ENCODE assay signal across 8 mouse cellular contexts in the genomic region with DNA sequence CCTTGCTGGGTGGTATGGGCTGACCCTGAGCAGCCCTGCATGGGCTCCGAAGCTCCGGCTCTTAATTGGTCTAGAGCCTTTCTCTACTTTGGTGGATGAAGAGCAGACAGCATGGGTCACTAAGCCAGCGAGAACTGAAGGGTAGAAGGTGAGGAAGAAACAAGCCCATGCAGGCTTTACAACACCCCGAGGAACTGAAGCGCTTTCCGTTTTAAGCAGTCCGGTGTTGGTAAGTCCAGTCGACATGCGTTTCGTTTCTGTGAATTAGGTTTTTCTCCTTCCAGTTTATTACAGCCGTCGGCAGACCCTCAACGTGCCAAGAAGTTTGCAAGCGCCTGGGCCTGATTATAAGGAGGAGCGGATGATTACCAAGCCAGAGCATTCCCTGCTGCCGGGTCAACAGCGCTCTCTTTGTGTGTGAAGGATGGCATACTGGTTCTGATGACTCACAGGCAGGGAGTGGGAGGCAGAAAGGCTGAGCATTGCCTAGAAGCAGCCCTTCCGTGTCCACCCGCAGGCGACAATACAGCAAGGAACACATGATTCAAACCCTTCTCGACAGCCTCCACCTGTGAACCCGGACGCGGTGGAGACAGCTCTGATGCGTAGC. TPM values are rescaled to one million over a fixed set of nuclear protein-coding genes. Genes with fewer than 3 reads are reported as not detected.
DNase-seq lines count a peak whose midpoint lies in the region; ATAC-seq and TF ChIP-seq lines count a peak whose summit lies in the region.

No protein-coding gene starts in this region.

- no peaks in the 10 kb centered on the region for H3K36me3 ChIP-seq in hindbrain, embryonic 10.5 days
- H3K36me3 ChIP-seq in hindbrain, embryonic 16.5 days (ENCODE audit: control insufficient read depth, insufficient read depth, low read length): no peaks in the 10 kb centered on the region
- H3K36me3 ChIP-seq in embryonic facial prominence, embryonic 13.5 days: no peaks in the 10 kb centered on the region
- no peaks in the 10 kb centered on the region for H3K36me3 ChIP-seq in lung, postnatal 0 days (ENCODE audit: insufficient read depth, low read length)

- H3K9ac ChIP-seq in hindbrain, embryonic 16.5 days (ENCODE audit: low read depth, low read length): no peak overlapping the region
- peak overlapping the region; percentile 27; the same call in 1 of the 2 replicates for H3K9ac ChIP-seq in embryonic facial prominence, embryonic 13.5 days
- no peak overlapping the region for H3K9ac ChIP-seq in lung, postnatal 0 days (replicated peaks; ENCODE audit: low read depth)

- no peak overlapping the region for H3K4me3 ChIP-seq in hindbrain, embryonic 10.5 days
- H3K4me3 ChIP-seq in hindbrain, embryonic 16.5 days (ENCODE audit: low read length): no peak overlapping the region
- H3K4me3 ChIP-seq in embryonic facial prominence, embryonic 13.5 days: no peak overlapping the region
- H3K4me3 ChIP-seq in lung, postnatal 0 days (ENCODE audit: low read depth, low read length): no peak overlapping the region

- TF ChIP-seq CTCF in lung, postnatal 0 days (IDR thresholded peaks at IDR 0.05): no peak

- no peak; the same call in 1 of the 2 replicates for ATAC-seq in hindbrain, embryonic 16.5 days
- ATAC-seq in embryonic facial prominence, embryonic 13.5 days (ENCODE audit: insufficient number of reproducible peaks, insufficient read depth, low FRiP score, low TSS enrichment, low read depth): no peak
- ATAC-seq in lung, postnatal 0 days: peak; percentile 86
- no peak for ATAC-seq in CD4-positive, CD25-positive, alpha-beta regulatory T cell, adult 4 months

- H3K27me3 ChIP-seq in hindbrain, embryonic 10.5 days (ENCODE audit: insufficient read depth, poor library complexity, severe bottlenecking): no peaks in the 10 kb centered on the region
- no peaks in the 10 kb centered on the region for H3K27me3 ChIP-seq in hindbrain, embryonic 16.5 days (replicated peaks; ENCODE audit: control insufficient read depth, insufficient read depth, low read length)
- H3K27me3 ChIP-seq in embryonic facial prominence, embryonic 13.5 days: no peaks in the 10 kb centered on the region
- no peaks in the 10 kb centered on the region for H3K27me3 ChIP-seq in lung, postnatal 0 days (replicated peaks; ENCODE audit: insufficient read depth, low read length)

- no peak for TF ChIP-seq EP300 in lung, postnatal 0 days (IDR thresholded peaks at IDR 0.05)

- no peak for DNase-seq in hindbrain, embryonic 10.5 days (ENCODE audit: low spot score)
- DNase-seq in layer of hippocampus, adult 8-10 months (ENCODE audit: low spot score in 2 of 2): peak; percentile 57 to 62
- peak; percentile 85 for DNase-seq in lung, postnatal 0 days (ENCODE audit: low spot score)
- peak; percentile 46 to 55 for DNase-seq in urinary bladder, postnatal 36 days (ENCODE audit: low spot score in 2 of 2)
- DNase-seq in gastrocnemius, adult 18-20 months (ENCODE audit: low spot score): no peak

- H3K9me3 ChIP-seq in hindbrain, embryonic 10.5 days: no peaks in the 10 kb centered on the region
- H3K9me3 ChIP-seq in hindbrain, embryonic 16.5 days (ENCODE audit: control insufficient read depth, low read length): no peaks in the 10 kb centered on the region
- no peaks in the 10 kb centered on the region for H3K9me3 ChIP-seq in embryonic facial prominence, embryonic 13.5 days
- no peaks in the 10 kb centered on the region for H3K9me3 ChIP-seq in lung, postnatal 0 days (ENCODE audit: low read length)

- peak overlapping the region; percentile 40; the same call in 1 of the 2 replicates for H3K27ac ChIP-seq in hindbrain, embryonic 10.5 days
- H3K27ac ChIP-seq in hindbrain, embryonic 16.5 days (ENCODE audit: low read depth, low read length): no peak overlapping the region
- H3K27ac ChIP-seq in embryonic facial prominence, embryonic 13.5 days: no peak overlapping the region; the same call in 1 of the 2 replicates
- H3K27ac ChIP-seq in lung, postnatal 0 days (ENCODE audit: low read length): no peak overlapping the region

- 84% methylated on average over 25 of the region's 25 CpGs for WGBS in hindbrain, embryonic 10.5 days
- 78% methylated on average over 25 of the region's 25 CpGs for WGBS in hindbrain, embryonic 16.5 days
- WGBS in embryonic facial prominence, embryonic 13.5 days: 44% methylated on average over 25 of the region's 25 CpGs
- 60% methylated on average over 25 of the region's 25 CpGs for WGBS in lung, postnatal 0 days

- no peaks in the 10 kb centered on the region for H3K4me1 ChIP-seq in hindbrain, embryonic 10.5 days (replicated peaks)
- H3K4me1 ChIP-seq in hindbrain, embryonic 16.5 days (ENCODE audit: control insufficient read depth, insufficient read depth, low read depth, low read length): no peaks in the 10 kb centered on the region
- peaks cover 11% of the 10 kb centered on the region for H3K4me1 ChIP-seq in embryonic facial prominence, embryonic 13.5 days
- no peaks in the 10 kb centered on the region for H3K4me1 ChIP-seq in lung, postnatal 0 days (ENCODE audit: insufficient read depth, low read depth, low read length)

- H3K4me2 ChIP-seq in hindbrain, embryonic 16.5 days (ENCODE audit: low read length): no peak overlapping the region
- peak overlapping the region; percentile 36 for H3K4me2 ChIP-seq in embryonic facial prominence, embryonic 13.5 days
- H3K4me2 ChIP-seq in lung, postnatal 0 days (replicated peaks; ENCODE audit: low read depth, low read length): no peak overlapping the region

RNA-seq across cellular contexts. Expression of a gene that starts 40.3 kb away (rescaled TPM):
- 61.6 and 64.7 TPM in 2 replicates for polyA plus RNA-seq in hindbrain, embryonic 10.5 days (2016; fragmentation: Nextera tagmentation; extraction: Ambion mirVana)
- polyA plus RNA-seq in hindbrain, embryonic 16.5 days (2015; fragmentation: Nextera tagmentation; extraction: Ambion mirVana): 48.4 and 52.0 TPM in 2 replicates
- polyA plus RNA-seq in embryonic facial prominence, embryonic 13.5 days (2015; fragmentation: Nextera tagmentation; extraction: Ambion mirVana): 49.7 and 50.2 TPM in 2 replicates
- 10 to 100 TPM; 39.7 to 46.2 (median 41.6) TPM for total RNA-seq in layer of hippocampus, adult 8-10 months (2022)
- polyA plus RNA-seq in lung, postnatal 0 days (2015; fragmentation: Nextera tagmentation; extraction: Ambion mirVana): 17.5 and 18.2 TPM in 2 replicates
- 10 to 100 TPM; 38.6 to 42.6 TPM for polyA plus RNA-seq in CD4-positive, CD25-positive, alpha-beta regulatory T cell, adult 4 months (2017; shearing (Covaris generic))
- 10 to 100 TPM; 27.4 to 30.9 TPM for total RNA-seq in gastrocnemius, adult 18-20 months (2021)

RNA-seq across cellular contexts. Expression of a gene that starts 40.4 kb away (rescaled TPM):
- 1,115 and 1,359 TPM in 2 replicates for polyA plus RNA-seq in hindbrain, embryonic 10.5 days (2016; fragmentation: Nextera tagmentation; extraction: Ambion mirVana)
- polyA plus RNA-seq in hindbrain, embryonic 16.5 days (2015; fragmentation: Nextera tagmentation; extraction: Ambion mirVana): 634 and 655 TPM in 2 replicates
- 1,696 and 1,769 TPM in 2 replicates for polyA plus RNA-seq in embryonic facial prominence, embryonic 13.5 days (2015; fragmentation: Nextera tagmentation; extraction: Ambion mirVana)
- 100 to 1,000 TPM; 119 to 140 (median 134) TPM for total RNA-seq in layer of hippocampus, adult 8-10 months (2022)
- 616 and 682 TPM in 2 replicates for polyA plus RNA-seq in lung, postnatal 0 days (2015; fragmentation: Nextera tagmentation; extraction: Ambion mirVana)
- 100 to 1,000 TPM; 359 to 760 TPM for polyA plus RNA-seq in CD4-positive, CD25-positive, alpha-beta regulatory T cell, adult 4 months (2017; shearing (Covaris generic))
- 100 to 1,000 TPM; 100 to 119 TPM for total RNA-seq in gastrocnemius, adult 18-20 months (2021)

Comparison
In these comparisons a context has a peak if more than half of its experiments do, and no peak if none do; other contexts are left out.
1. DNase-seq: peak in layer of hippocampus, adult 8-10 months (2 of 2), lung, postnatal 0 days (single experiment) and urinary bladder, postnatal 36 days (2 of 2); none in hindbrain, embryonic 10.5 days (single experiment) and gastrocnemius, adult 18-20 months (single experiment).